Mouse (Mus musculus): ENCODE data around the gene Fundc1. TPM values are rescaled to one million over a fixed set of nuclear protein-coding genes. Genes with fewer than 3 reads are reported as not detected.

Fundc1 gene
- polyA plus RNA-seq (2012; rRNA removed), result 0.81 and 1.3 TPM in 2 replicates

GRCm38 (mm10) chrX:17571621-17572459, at the start of gene Fundc1:
Gene Fundc1, minus strand, starts transcription at chrX:17572325.
- H3K4me1 ChIP-seq (ENCODE audit: control insufficient read depth, insufficient read depth, insufficient read length, low read length), result no peaks in the 10 kb centered on the region
- TF ChIP-seq CTCF (IDR thresholded peaks at IDR 0.05; ENCODE audit: extremely low read depth, insufficient read length, insufficient replicate concordance, low read depth, low read length) (no peak), POLR2A (IDR thresholded peaks at IDR 0.05; ENCODE audit: low read depth, low read length) (no peak)
- peaks cover 2% of the 10 kb centered on the region for H3K36me3 ChIP-seq (ENCODE audit: control insufficient read depth, insufficient read depth, low read length)
- WGBS, result 8% methylated on average over 30 of the region's 30 CpGs
- H3K27me3 ChIP-seq (ENCODE audit: control insufficient read depth, insufficient read depth, low read length), result no peaks in the 10 kb centered on the region
- peak within 1 kb of the TSS; percentile 82 for H3K27ac ChIP-seq (ENCODE audit: insufficient read depth, low read depth, low read length)
- peak within 1 kb of the TSS; percentile 99 for H3K4me3 ChIP-seq (ENCODE audit: low read depth, low read length)

GRCm38 (mm10) chrX:17611253-17611652, 39.1 kb upstream of the Fundc1 start:
- Histone ChIP-seq H3K4me1 (ENCODE audit: control insufficient read depth, insufficient read depth, insufficient read length, low read length) (no peaks in the 10 kb centered on the region), H3K27ac (ENCODE audit: insufficient read depth, low read depth, low read length) (no peak overlapping the region), H3K27me3 (ENCODE audit: control insufficient read depth, insufficient read depth, low read length) (no peaks in the 10 kb centered on the region), H3K36me3 (ENCODE audit: control insufficient read depth, insufficient read depth, low read length) (no peaks in the 10 kb centered on the region), H3K4me3 (ENCODE audit: low read depth, low read length) (no peak overlapping the region)
- no peak for TF ChIP-seq CTCF (IDR thresholded peaks at IDR 0.05; ENCODE audit: extremely low read depth, insufficient read length, insufficient replicate concordance, low read depth, low read length)
- no peak for TF ChIP-seq POLR2A (IDR thresholded peaks at IDR 0.05; ENCODE audit: low read depth, low read length)
- 77% methylated on average over 1 of the region's 1 CpGs for WGBS

- no peaks in the 10 kb centered on the region for H3K27me3 ChIP-seq (ENCODE audit: control insufficient read depth, insufficient read depth, low read length)
- no peak overlapping the region for H3K4me3 ChIP-seq (ENCODE audit: low read depth, low read length)
- 23% methylated on average over 1 of the region's 1 CpGs for WGBS
- TF ChIP-seq POLR2A (IDR thresholded peaks at IDR 0.05; ENCODE audit: low read depth, low read length) (no peak), CTCF (IDR thresholded peaks at IDR 0.05; ENCODE audit: extremely low read depth, insufficient read length, insufficient replicate concordance, low read depth, low read length) (no peak)
- no peaks in the 10 kb centered on the region for H3K36me3 ChIP-seq (ENCODE audit: control insufficient read depth, insufficient read depth, low read length)
- no peaks in the 10 kb centered on the region for H3K4me1 ChIP-seq (ENCODE audit: control insufficient read depth, insufficient read depth, insufficient read length, low read length)
- H3K27ac ChIP-seq (ENCODE audit: insufficient read depth, low read depth, low read length), result no peak overlapping the region
These were observed 36.6 kb upstream of the Fundc1 start for GRCm38 (mm10) chrX:17608763-17609162.

- Histone ChIP-seq H3K4me1 (ENCODE audit: control insufficient read depth, insufficient read depth, insufficient read length, low read length) (no peaks in the 10 kb centered on the region), H3K27ac (ENCODE audit: insufficient read depth, low read depth, low read length) (no peak overlapping the region), H3K27me3 (ENCODE audit: control insufficient read depth, insufficient read depth, low read length) (no peaks in the 10 kb centered on the region), H3K36me3 (ENCODE audit: control insufficient read depth, insufficient read depth, low read length) (no peaks in the 10 kb centered on the region), H3K4me3 (ENCODE audit: low read depth, low read length) (no peak overlapping the region)
- TF ChIP-seq CTCF (IDR thresholded peaks at IDR 0.05; ENCODE audit: extremely low read depth, insufficient read length, insufficient replicate concordance, low read depth, low read length), result no peak
- no peak for TF ChIP-seq POLR2A (IDR thresholded peaks at IDR 0.05; ENCODE audit: low read depth, low read length)
- WGBS, result 74% methylated on average over 3 of the region's 3 CpGs
These were observed 35.5 kb upstream of the Fundc1 start for GRCm38 (mm10) chrX:17607668-17608067.

- Histone ChIP-seq H3K27ac (ENCODE audit: insufficient read depth, low read depth, low read length) (no peak overlapping the region), H3K36me3 (ENCODE audit: control insufficient read depth, insufficient read depth, low read length) (no peaks in the 10 kb centered on the region), H3K4me1 (ENCODE audit: control insufficient read depth, insufficient read depth, insufficient read length, low read length) (no peaks in the 10 kb centered on the region), H3K4me3 (ENCODE audit: low read depth, low read length) (no peak overlapping the region), H3K27me3 (ENCODE audit: control insufficient read depth, insufficient read depth, low read length) (no peaks in the 10 kb centered on the region)
- no peak for TF ChIP-seq CTCF (IDR thresholded peaks at IDR 0.05; ENCODE audit: extremely low read depth, insufficient read length, insufficient replicate concordance, low read depth, low read length)
- TF ChIP-seq POLR2A (IDR thresholded peaks at IDR 0.05; ENCODE audit: low read depth, low read length), result no peak
These were observed 21.2 kb upstream of the Fundc1 start for GRCm38 (mm10) chrX:17593331-17593730.

GRCm38 (mm10) chrX:17590745-17591144, 18.6 kb upstream of the Fundc1 start:
- no peak for TF ChIP-seq POLR2A (IDR thresholded peaks at IDR 0.05; ENCODE audit: low read depth, low read length)
- TF ChIP-seq CTCF (IDR thresholded peaks at IDR 0.05; ENCODE audit: extremely low read depth, insufficient read length, insufficient replicate concordance, low read depth, low read length), result no peak
- WGBS, result 0% methylated on average over 1 of the region's 1 CpGs
- Histone ChIP-seq H3K36me3 (ENCODE audit: control insufficient read depth, insufficient read depth, low read length) (no peaks in the 10 kb centered on the region), H3K4me3 (ENCODE audit: low read depth, low read length) (no peak overlapping the region), H3K27ac (ENCODE audit: insufficient read depth, low read depth, low read length) (no peak overlapping the region), H3K27me3 (ENCODE audit: control insufficient read depth, insufficient read depth, low read length) (no peaks in the 10 kb centered on the region), H3K4me1 (ENCODE audit: control insufficient read depth, insufficient read depth, insufficient read length, low read length) (no peaks in the 10 kb centered on the region)

- Histone ChIP-seq H3K4me3 (ENCODE audit: low read depth, low read length) (peak overlapping the region; percentile 99), H3K4me1 (ENCODE audit: control insufficient read depth, insufficient read depth, insufficient read length, low read length) (no peaks in the 10 kb centered on the region), H3K27ac (ENCODE audit: insufficient read depth, low read depth, low read length) (peak overlapping the region; percentile 82), H3K27me3 (ENCODE audit: control insufficient read depth, insufficient read depth, low read length) (no peaks in the 10 kb centered on the region), H3K36me3 (ENCODE audit: control insufficient read depth, insufficient read depth, low read length) (peaks cover 2% of the 10 kb centered on the region)
- 29% methylated on average over 10 of the region's 10 CpGs for WGBS
- TF ChIP-seq CTCF (IDR thresholded peaks at IDR 0.05; ENCODE audit: extremely low read depth, insufficient read length, insufficient replicate concordance, low read depth, low read length), result no peak
- TF ChIP-seq POLR2A (IDR thresholded peaks at IDR 0.05; ENCODE audit: low read depth, low read length), result no peak
These were observed 879 bp downstream of the Fundc1 start for GRCm38 (mm10) chrX:17571271-17571620.

Data from small intestine, adult 2 months (tissue).